Mouse (Mus musculus): ENCODE data around the gene Hist2h2aa2. TPM values are rescaled to one million over a fixed set of nuclear protein-coding genes. Genes with fewer than 3 reads are reported as not detected.

The Hist2h2aa2 gene
- total and polyA plus RNA-seq, 3 experiments = 18.4 to 11,232 TPM; not detected in 1

DNA sequence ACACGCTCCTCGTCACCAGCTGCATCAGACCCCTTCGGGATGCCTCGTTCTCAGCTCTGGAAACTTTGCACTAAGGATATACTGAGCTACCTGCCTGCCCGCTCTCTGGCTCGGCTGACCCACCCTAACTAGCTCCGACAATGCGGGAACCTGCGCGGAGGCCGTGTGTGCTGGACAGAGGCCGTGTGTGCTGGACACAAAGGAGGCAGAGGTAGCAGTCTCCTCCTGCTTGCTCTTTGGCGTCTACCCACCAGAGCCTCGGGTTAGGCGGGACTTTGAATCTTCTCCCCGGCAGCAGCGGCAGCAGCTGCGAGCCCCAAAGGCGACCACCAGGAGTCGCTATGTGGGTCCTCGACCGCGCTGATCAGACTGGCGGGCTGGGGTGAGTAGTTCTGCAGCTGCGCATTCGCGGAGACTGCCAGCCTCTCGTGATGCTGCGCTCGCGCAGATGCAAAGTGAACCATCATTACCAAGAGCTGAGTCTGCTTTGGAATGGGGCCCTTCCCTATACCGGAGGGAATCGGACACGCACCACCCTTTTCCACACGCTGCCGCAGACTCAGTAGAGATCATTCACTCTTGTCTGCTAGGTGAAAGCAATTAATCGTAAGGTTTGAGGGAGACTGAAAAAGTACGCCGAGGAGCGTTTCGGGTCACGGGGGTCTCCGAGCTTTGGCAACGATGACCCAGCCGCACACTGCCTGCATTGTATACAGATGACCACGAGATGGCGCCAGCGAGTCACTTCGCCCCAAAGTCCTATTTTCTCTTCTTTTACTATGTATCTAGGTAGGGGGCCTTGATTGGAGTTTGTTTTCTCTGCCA, 37.9 kb upstream of the Hist2h2aa2 start:
- Histone ChIP-seq H3K36me3 (ENCODE audit: control insufficient read depth in 1 of 2, insufficient read depth in 2 of 2, low read length in 2 of 2) (peaks cover 0 to 10% of the 10 kb centered on the region in 2 experiments; a peak in 2 of 4 replicates), H3K4me3 (ENCODE audit: control insufficient read depth in 1 of 2, insufficient read depth in 1 of 2, low read depth in 2 of 2, low read length in 2 of 2) (peak overlapping the region; percentile 72 to 84), H3K79me2 (ENCODE audit: control insufficient read depth, insufficient read depth, low read length, poor library complexity) (no peaks in the 10 kb centered on the region; the same call in 1 of the 2 replicates), H3K4me1 (ENCODE audit: control insufficient read depth in 1 of 2, insufficient read depth in 2 of 2, low read length in 2 of 2) (peaks cover 2 to 20% of the 10 kb centered on the region in 2 experiments), H3K9ac (ENCODE audit: control insufficient read depth, low read depth, low read length, poor library complexity, severe bottlenecking) (peak overlapping the region; percentile 78), H3K9me3 (replicated peaks; ENCODE audit: insufficient read depth, low read length) (no peaks in the 10 kb centered on the region), H3K27ac (ENCODE audit: control insufficient read depth, low read depth, low read length) (peak overlapping the region; percentile 66), H3K27me3 (ENCODE audit: control insufficient read depth in 1 of 2, insufficient read depth in 2 of 2, low read length in 2 of 2) (no peaks in the 10 kb centered on the region)
- DNase-seq (ENCODE audit: low read depth, low spot score) = peak; percentile 99
- TF ChIP-seq KAT2A (conservative IDR thresholded peaks at IDR 0.05; ENCODE audit: low read depth, low read length) = no peak
- TF ChIP-seq CTCF (IDR thresholded peaks at IDR 0.05 in 2 of 3, conservative IDR thresholded peaks at IDR 0.05 in 1 of 3; ENCODE audit: control insufficient read depth in 1 of 3, insufficient read depth in 1 of 3, low read depth in 2 of 3, low read length in 3 of 3, poor library complexity in 1 of 3, severe bottlenecking in 1 of 3) = peak in 2 of 3 experiments; percentile 93 to 100; a peak in 4 of 6 replicates
- TF ChIP-seq UBTF (IDR thresholded peaks at IDR 0.05; ENCODE audit: borderline replicate concordance, insufficient read depth, low read depth, low read length) = 0 out of 2 replicates have a peak, but pooled peaks have one; percentile 86
- no peak for TF ChIP-seq MAFK (IDR thresholded peaks at IDR 0.05; ENCODE audit: borderline replicate concordance, low read depth, low read length)
- no peak for TF ChIP-seq ZKSCAN1 (IDR thresholded peaks at IDR 0.05; ENCODE audit: low read depth, low read length)
- TF ChIP-seq MYB (IDR thresholded peaks at IDR 0.05; ENCODE audit: low read depth, low read length) = no peak
- no peak for TF ChIP-seq ZC3H11A (IDR thresholded peaks at IDR 0.05; ENCODE audit: low read depth, low read length)
- peak; percentile 79 to 83 for TF ChIP-seq POLR2A (IDR thresholded peaks at IDR 0.05; ENCODE audit: control insufficient read depth in 1 of 2, insufficient read depth in 1 of 2, low read depth in 1 of 2, low read length in 2 of 2, poor library complexity in 1 of 2)
- no peak for TF ChIP-seq MXI1 (IDR thresholded peaks at IDR 0.05; ENCODE audit: low read depth, low read length)
- no peak for TF ChIP-seq MAX (IDR thresholded peaks at IDR 0.05; ENCODE audit: low read length)
- TF ChIP-seq TBP (IDR thresholded peaks at IDR 0.05; ENCODE audit: low read depth, low read length) = peak; percentile 65

DNA sequence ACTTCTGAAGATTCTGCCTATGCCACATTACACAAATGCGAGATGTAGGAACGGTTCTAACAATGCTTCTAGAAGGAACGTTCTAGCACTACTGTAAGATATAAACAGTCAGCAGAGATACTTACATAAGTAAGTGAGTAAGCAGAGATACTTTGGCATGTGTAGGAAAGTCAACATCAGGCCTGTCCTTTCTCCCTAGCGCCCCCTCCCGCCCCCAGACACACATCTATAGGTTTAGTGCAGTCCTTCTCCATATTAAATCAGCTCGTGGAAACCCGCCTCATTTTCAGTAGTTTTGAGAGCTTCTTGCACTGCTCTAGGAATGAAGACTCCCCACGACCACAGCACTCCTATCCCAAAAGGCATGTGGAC, 37.3 kb upstream of the Hist2h2aa2 start:
- Histone ChIP-seq H3K27ac (ENCODE audit: control insufficient read depth, low read depth, low read length) (peak overlapping the region; percentile 57), H3K36me3 (ENCODE audit: control insufficient read depth in 1 of 2, insufficient read depth in 2 of 2, low read length in 2 of 2) (peaks cover 0 to 10% of the 10 kb centered on the region in 2 experiments; a peak in 2 of 4 replicates)
- peak; percentile 97 for DNase-seq (ENCODE audit: low read depth, low spot score)

More for the DNA sequence above, 37.3 kb upstream of the Hist2h2aa2 start:
- Histone ChIP-seq H3K4me1 (ENCODE audit: control insufficient read depth in 1 of 2, insufficient read depth in 2 of 2, low read length in 2 of 2) (peaks cover 2 to 20% of the 10 kb centered on the region in 2 experiments), H3K79me2 (ENCODE audit: control insufficient read depth, insufficient read depth, low read length, poor library complexity) (no peaks in the 10 kb centered on the region; the same call in 1 of the 2 replicates), H3K9ac (ENCODE audit: control insufficient read depth, low read depth, low read length, poor library complexity, severe bottlenecking) (peak overlapping the region; percentile 78), H3K27me3 (ENCODE audit: control insufficient read depth in 1 of 2, insufficient read depth in 2 of 2, low read length in 2 of 2) (no peaks in the 10 kb centered on the region), H3K4me3 (ENCODE audit: control insufficient read depth in 1 of 2, insufficient read depth in 1 of 2, low read depth in 2 of 2, low read length in 2 of 2) (peak overlapping the region; percentile 72 to 84), H3K9me3 (replicated peaks; ENCODE audit: insufficient read depth, low read length) (no peaks in the 10 kb centered on the region)
- TF ChIP-seq TAL1 (IDR thresholded peaks at IDR 0.05; ENCODE audit: low read length) (no peak), CHD1 (IDR thresholded peaks at IDR 0.05; ENCODE audit: low read depth, low read length) (no peak), NRF1 (IDR thresholded peaks at IDR 0.05; ENCODE audit: insufficient read depth, low read depth, low read length, poor library complexity, severe bottlenecking) (no peak), ETS1 (IDR thresholded peaks at IDR 0.05; ENCODE audit: low read depth, low read length) (no peak), MEF2A (IDR thresholded peaks at IDR 0.05; ENCODE audit: extremely low read depth, insufficient replicate concordance, low read depth, low read length, poor library complexity, severe bottlenecking) (no peak), TBP (IDR thresholded peaks at IDR 0.05; ENCODE audit: low read depth, low read length) (peak; percentile 78), ZNF384 (IDR thresholded peaks at IDR 0.05; ENCODE audit: low read depth, low read length) (no peak), USF2 (IDR thresholded peaks at IDR 0.05; ENCODE audit: borderline replicate concordance in 1 of 2, insufficient read depth in 1 of 2, low read depth in 1 of 2, low read length in 2 of 2) (no peak), CTCF (IDR thresholded peaks at IDR 0.05 in 2 of 3, conservative IDR thresholded peaks at IDR 0.05 in 1 of 3; ENCODE audit: control insufficient read depth in 1 of 3, insufficient read depth in 1 of 3, low read depth in 2 of 3, low read length in 3 of 3, poor library complexity in 1 of 3, severe bottlenecking in 1 of 3) (peak in 2 of 3 experiments; percentile 57 to 87; a peak in 4 of 6 replicates)

All from MEL (cell line).